Mouse (Mus musculus) C2C12 (cell line): ENCODE measurements around the gene Srarp. TPM values are rescaled to one million over a fixed set of nuclear protein-coding genes. Genes with fewer than 3 reads are reported as not detected.

Source experiments
- H3K27me3 ChIP-seq: one replicate; pipeline ENCODE4 v1.6.1; 2011; ENCODE audit not compliant: control insufficient read depth, insufficient read depth, insufficient read length
- H3K36me3 ChIP-seq: one replicate; pipeline ENCODE4 v1.6.1; 2011; ENCODE audit not compliant: control insufficient read depth, insufficient read depth
- H3K4me3 ChIP-seq: one replicate; pipeline ENCODE4 v1.5.1; 2011; ENCODE audit warnings: mild to moderate bottlenecking, control low read depth; ENCODE audit not compliant: poor library complexity, insufficient read depth, severe bottlenecking
- H3K79me2 ChIP-seq: one replicate; pipeline ENCODE4 v1.6.1; 2011; ENCODE audit not compliant: control insufficient read depth, insufficient read depth
- H3K79me3 ChIP-seq: one replicate; pipeline ENCODE4 v1.6.1; 2011; ENCODE audit warnings: low read depth, control low read depth
- H3ac ChIP-seq: one replicate; pipeline ENCODE3; 2011; ENCODE audit warnings: low read depth; ENCODE audit not compliant: control insufficient read depth, insufficient read length
- CEBPB ChIP-seq: IDR thresholded peaks from one replicate; pipeline ENCODE4 v1.6.1; 2011; ENCODE audit warnings: low read depth, mild to moderate bottlenecking, control low read depth, moderate library complexity
- CTCF ChIP-seq: IDR thresholded peaks from one replicate; pipeline ENCODE4 v1.5.1; 2011; ENCODE audit not compliant: control insufficient read depth, insufficient read depth, insufficient read length
- FOSL1 ChIP-seq: IDR thresholded peaks from one replicate; pipeline ENCODE4 v1.8.0; 2011; ENCODE audit warnings: mild to moderate bottlenecking, low read length; ENCODE audit not compliant: poor library complexity, insufficient read depth, severe bottlenecking
- MAX ChIP-seq: IDR thresholded peaks from one replicate; pipeline ENCODE4 v1.6.1; 2011; ENCODE audit warnings: mild to moderate bottlenecking, control low read depth
- MYOD1 ChIP-seq: IDR thresholded peaks from one replicate; pipeline ENCODE4 v1.6.1; 2011; ENCODE audit warnings: low read depth; ENCODE audit not compliant: control insufficient read depth, insufficient read length
- MYOG ChIP-seq: IDR thresholded peaks from one replicate; pipeline ENCODE4 v1.6.1; 2011; ENCODE audit not compliant: control insufficient read depth, insufficient read length; ENCODE audit errors: extremely low read depth
- USF1 ChIP-seq: IDR thresholded peaks from one replicate; pipeline ENCODE4 v1.6.1; 2011; ENCODE audit warnings: low read depth, mild to moderate bottlenecking, control low read depth, moderate library complexity
- polyA plus RNA-seq: library from polyadenylated mRNA; unstranded; fragments of >200 nt; fragmentation: generic; extraction: Trizol; gene quantifications from one replicate; pipeline ENCODE4 v1.2.1, GENCODE M21; 2012; ENCODE audit warnings: missing spikeins

Gene Srarp
- polyA plus RNA-seq, 1 experiment: not detected

- no peaks in the 10 kb centered on the region for H3K36me3 ChIP-seq
- no peak overlapping the region for H3ac ChIP-seq
- H3K79me3 ChIP-seq: no peaks in the 10 kb centered on the region
- TF ChIP-seq MYOG: no peak
- TF ChIP-seq USF1: no peak
- no peak for TF ChIP-seq CEBPB
- TF ChIP-seq CTCF: no peak
- no peak for TF ChIP-seq MYOD1
- TF ChIP-seq FOSL1: no peak
- TF ChIP-seq MAX: no peak
- H3K27me3 ChIP-seq: peaks cover 8% of the 10 kb centered on the region
- no peaks in the 10 kb centered on the region for H3K79me2 ChIP-seq
- no peak overlapping the region for H3K4me3 ChIP-seq
These were observed 48.0 kb downstream of the Srarp start for GRCm38 (mm10) chr4:141387933-141388332.

GRCm38 (mm10) chr4:141387093-141387784 lies 48.7 kb downstream of the Srarp start:
- Histone ChIP-seq H3K79me2 (no peaks in the 10 kb centered on the region), H3ac (no peak overlapping the region), H3K36me3 (no peaks in the 10 kb centered on the region), H3K4me3 (no peak overlapping the region), H3K27me3 (peaks cover 8% of the 10 kb centered on the region), H3K79me3 (no peaks in the 10 kb centered on the region)
- TF ChIP-seq CTCF (peak; percentile 37), MYOG (no peak)

- TF ChIP-seq USF1: no peak
- TF ChIP-seq CEBPB: no peak
- TF ChIP-seq FOSL1: no peak
- no peak for TF ChIP-seq MAX
- TF ChIP-seq MYOG: no peak
- TF ChIP-seq MYOD1: no peak
- no peak for TF ChIP-seq CTCF
- Histone ChIP-seq H3K27me3 (peaks cover 11% of the 10 kb centered on the region), H3ac (no peak overlapping the region), H3K4me3 (no peak overlapping the region), H3K36me3 (no peaks in the 10 kb centered on the region), H3K79me3 (no peaks in the 10 kb centered on the region), H3K79me2 (no peaks in the 10 kb centered on the region)
These were observed 49.8 kb downstream of the Srarp start for GRCm38 (mm10) chr4:141386150-141386549.

- Histone ChIP-seq H3K79me2 (no peaks in the 10 kb centered on the region), H3K4me3 (no peak overlapping the region), H3K79me3 (no peaks in the 10 kb centered on the region), H3ac (no peak overlapping the region), H3K36me3 (no peaks in the 10 kb centered on the region), H3K27me3 (peaks cover 11% of the 10 kb centered on the region)
- TF ChIP-seq MAX (no peak), MYOD1 (no peak), CTCF (peak; percentile 81)
These were observed 50.6 kb downstream of the Srarp start for GRCm38 (mm10) chr4:141385275-141385674.

Other genes starting within 250 kb of the Srarp start
- 1.6 TPM for gene Rsg1, start 222.1 kb downstream of the Srarp start, polyA plus RNA-seq
- 26.7 TPM for gene Arhgef19, start 196.6 kb downstream of the Srarp start, polyA plus RNA-seq
- 129 TPM for gene Epha2, start 134.9 kb downstream of the Srarp start, polyA plus RNA-seq
- 1.9 TPM for gene Fam131c, start 67.9 kb downstream of the Srarp start, polyA plus RNA-seq
- not detected for gene Clcnka, start 37.4 kb downstream of the Srarp start, polyA plus RNA-seq
- not detected for gene Clcnkb, start 20.1 kb downstream of the Srarp start, polyA plus RNA-seq
- gene Hspb7, start 15.3 kb downstream of the Srarp start, polyA plus RNA-seq: 0.30 TPM
- 30.3 TPM for gene Zbtb17, start 8.5 kb upstream of the Srarp start, polyA plus RNA-seq
- 12.1 TPM for gene Spen, start 102.5 kb upstream of the Srarp start, polyA plus RNA-seq
- 49.8 TPM for gene Fblim1, start 170.0 kb upstream of the Srarp start, polyA plus RNA-seq
- gene Tmem82, start 182.5 kb upstream of the Srarp start, polyA plus RNA-seq: not detected
- 0.13 TPM for gene Slc25a34, start 187.7 kb upstream of the Srarp start, polyA plus RNA-seq
- 13.1 TPM for gene Plekhm2, start 228.8 kb upstream of the Srarp start, polyA plus RNA-seq
- gene Rsc1a1, start 249.5 kb upstream of the Srarp start, polyA plus RNA-seq: 5.4 TPM